Mouse (Mus musculus) midbrain, embryonic 16.5 days (tissue): ENCODE measurements around the gene Gm28539. TPM values are rescaled to one million over a fixed set of nuclear protein-coding genes. Genes with fewer than 3 reads are reported as not detected.

Experiments used
- ATAC-seq: fragments of 200-750 bp; cut with Nextera tagmentation; 2 replicates; pipeline ENCODE4 v1.8.0; 2017; ENCODE audit warnings: moderate TSS enrichment
- H3K27ac ChIP-seq: fragments of 300-500 bp; sonication (generic); 2 replicates; pipeline ENCODE4 v1.5.1; 2014; ENCODE audit warnings: mild to moderate bottlenecking, low read length, mixed read lengths
- H3K27me3 ChIP-seq: fragments of 300-500 bp; sonication (generic); 2 replicates; pipeline ENCODE4 v1.6.1; 2014; ENCODE audit warnings: low read depth, low read length, mixed read lengths; ENCODE audit not compliant: control insufficient read depth, insufficient read depth
- H3K36me3 ChIP-seq: fragments of 300-500 bp; sonication (generic); 2 replicates; pipeline ENCODE4 v1.6.1; 2014; ENCODE audit warnings: mild to moderate bottlenecking, low read length, moderate library complexity, mixed read lengths; ENCODE audit not compliant: control insufficient read depth, insufficient read depth
- H3K4me1 ChIP-seq: fragments of 300-500 bp; sonication (generic); 2 replicates; pipeline ENCODE4 v1.6.1; 2014; ENCODE audit warnings: mild to moderate bottlenecking, low read length, mixed read lengths; ENCODE audit not compliant: control insufficient read depth, insufficient read depth
- H3K4me2 ChIP-seq: fragments of 300-500 bp; sonication (generic); 2 replicates; pipeline ENCODE4 v1.6.1; 2014; ENCODE audit warnings: mild to moderate bottlenecking, low read length, mixed read lengths
- H3K4me3 ChIP-seq: fragments of 300-500 bp; sonication (generic); 2 replicates; pipeline ENCODE4 v1.5.1; 2014; ENCODE audit warnings: low read depth, mild to moderate bottlenecking, low read length, moderate library complexity, mixed read lengths
- H3K9ac ChIP-seq: fragments of 300-500 bp; sonication (generic); 2 replicates; pipeline ENCODE4 v1.6.1; 2014; ENCODE audit warnings: low read depth, low read length, mixed read lengths
- H3K9me3 ChIP-seq: fragments of 300-500 bp; sonication (generic); replicated peaks from 2 replicates; pipeline ENCODE4 v1.6.1; 2014; ENCODE audit warnings: mild to moderate bottlenecking, low read length, mixed read lengths; ENCODE audit not compliant: control insufficient read depth, poor library complexity, severe bottlenecking
- WGBS: fragments of 180-500 bp; shearing (Covaris S2); extraction: QIAGEN DNeasy Blood & Tissue Kit; methylation state at CpG from one replicate; pipeline ENCODE4 v1.1.7; 2014; 5-methylcytosine and 5-hydroxymethylcytosine counted together
- polyA plus RNA-seq: library from polyadenylated mRNA; unstranded; fragments of >200 nt; fragmentation: Nextera tagmentation; extraction: Ambion mirVana; gene quantifications from 2 replicates; pipeline ENCODE4 v1.2.1, GENCODE M21; 2015

The Gm28539 gene
- polyA plus RNA-seq, 1 experiment from 2014 or later, result not detected

GRCm38 (mm10) chr16:18809001-18809400 is 27.4 kb upstream of the Gm28539 start:
- WGBS, result 96% methylated on average over 5 of the region's 5 CpGs
- H3K27me3 ChIP-seq, result no peaks in the 10 kb centered on the region
- no peak for ATAC-seq
- H3K9ac ChIP-seq, result no peak overlapping the region
- no peak overlapping the region for H3K4me3 ChIP-seq
- H3K36me3 ChIP-seq, result no peaks in the 10 kb centered on the region
- H3K27ac ChIP-seq, result no peak overlapping the region
- no peak overlapping the region for H3K4me2 ChIP-seq
- H3K4me1 ChIP-seq, result peaks cover 14% of the 10 kb centered on the region
- H3K9me3 ChIP-seq, result no peaks in the 10 kb centered on the region

GRCm38 (mm10) chr16:18811032-18811431 is 25.4 kb upstream of the Gm28539 start:
- Histone ChIP-seq H3K9ac (peak overlapping the region; percentile 33; the same call in 1 of the 2 replicates), H3K36me3 (0 out of 2 replicates have a peak, but pooled peaks cover 4% of the 10 kb centered on the region), H3K4me1 (peaks cover 14% of the 10 kb centered on the region), H3K27ac (no peak overlapping the region), H3K4me3 (peak overlapping the region; percentile 51), H3K27me3 (no peaks in the 10 kb centered on the region), H3K4me2 (peak overlapping the region; percentile 81), H3K9me3 (no peaks in the 10 kb centered on the region)
- 4% methylated on average over 5 of the region's 5 CpGs for WGBS
- ATAC-seq, result no peak; the same call in 1 of the 2 replicates

- peak within 1 kb of the TSS; percentile 54 for H3K27ac ChIP-seq
- under 1% methylated on average over 42 of the region's 42 CpGs for WGBS
- H3K4me1 ChIP-seq, result peaks cover 14% of the 10 kb centered on the region
- no peaks in the 10 kb centered on the region for H3K9me3 ChIP-seq
- peak; percentile 97 for ATAC-seq
- peak within 1 kb of the TSS; percentile 51 for H3K4me3 ChIP-seq
- peak within 1 kb of the TSS; percentile 82 for H3K4me2 ChIP-seq
- 0 out of 2 replicates have a peak, but pooled peaks cover 6% of the 10 kb centered on the region for H3K36me3 ChIP-seq
- no peaks in the 10 kb centered on the region for H3K27me3 ChIP-seq
- H3K9ac ChIP-seq, result peak within 1 kb of the TSS; percentile 67
These were observed 24.7 kb upstream of the Gm28539 start, which contains the start of the genes Ufd1 and Cdc45 for GRCm38 (mm10) chr16:18811468-18812384. Gene Ufd1 (plus strand): TSS chr16:18811779. Gene Cdc45 (minus strand): TSS chr16:18811987.

GRCm38 (mm10) chr16:18812385-18812910 is 23.9 kb upstream of the Gm28539 start:
- H3K27me3 ChIP-seq, result no peaks in the 10 kb centered on the region
- peaks cover 14% of the 10 kb centered on the region for H3K4me1 ChIP-seq
- 0 out of 2 replicates have a peak, but pooled peaks cover 6% of the 10 kb centered on the region for H3K36me3 ChIP-seq
- peak overlapping the region; percentile 82 for H3K4me2 ChIP-seq
- peak overlapping the region; percentile 51 for H3K4me3 ChIP-seq
- no peaks in the 10 kb centered on the region for H3K9me3 ChIP-seq
- H3K9ac ChIP-seq, result peak overlapping the region; percentile 67
- WGBS, result 2% methylated on average over 31 of the region's 31 CpGs
- ATAC-seq, result no peak; the same call in 1 of the 2 replicates
- H3K27ac ChIP-seq, result peak overlapping the region; percentile 54

- 91% methylated on average over 1 of the region's 1 CpGs for WGBS
- H3K9ac ChIP-seq, result no peak overlapping the region
These were observed 14.0 kb upstream of the Gm28539 start for GRCm38 (mm10) chr16:18822356-18822755.

GRCm38 (mm10) chr16:18822925-18823324 is 13.5 kb upstream of the Gm28539 start:
- 66% methylated on average over 4 of the region's 4 CpGs for whole genome bisulfite sequencing
- H3K4me1 ChIP-seq, result no peaks in the 10 kb centered on the region
- H3K4me2 ChIP-seq, result no peak overlapping the region
- no peak overlapping the region for H3K9ac ChIP-seq
- no peak overlapping the region for H3K27ac ChIP-seq
- no peak overlapping the region for H3K4me3 ChIP-seq
- no peaks in the 10 kb centered on the region for H3K9me3 ChIP-seq
- ATAC-seq, result no peak
- H3K27me3 ChIP-seq, result no peaks in the 10 kb centered on the region
- H3K36me3 ChIP-seq, result peaks cover 67% of the 10 kb centered on the region

More at GRCm38 (mm10) chr16:18822356-18822755, 14.0 kb upstream of the Gm28539 start:
- Histone ChIP-seq H3K27ac (no peak overlapping the region), H3K9me3 (no peaks in the 10 kb centered on the region), H3K4me1 (no peaks in the 10 kb centered on the region), H3K4me2 (no peak overlapping the region), H3K4me3 (no peak overlapping the region), H3K36me3 (peaks cover 65% of the 10 kb centered on the region), H3K27me3 (no peaks in the 10 kb centered on the region)
- no peak for ATAC-seq

- Histone ChIP-seq H3K4me1 (no peaks in the 10 kb centered on the region), H3K36me3 (peaks cover 51% of the 10 kb centered on the region), H3K27ac (no peak overlapping the region), H3K9me3 (no peaks in the 10 kb centered on the region), H3K4me3 (no peak overlapping the region), H3K9ac (no peak overlapping the region), H3K4me2 (no peak overlapping the region), H3K27me3 (no peaks in the 10 kb centered on the region)
- WGBS, result 98% methylated on average over 3 of the region's 3 CpGs
- no peak for ATAC-seq
These were observed 7.8 kb upstream of the Gm28539 start for GRCm38 (mm10) chr16:18828630-18829029.

- H3K27ac ChIP-seq, result no peak overlapping the region
- no peak overlapping the region for H3K4me3 ChIP-seq
- 88% methylated on average over 6 of the region's 6 CpGs for WGBS
- no peak overlapping the region for H3K9ac ChIP-seq
- no peaks in the 10 kb centered on the region for H3K4me1 ChIP-seq
- no peak for ATAC-seq
- peaks cover 48% of the 10 kb centered on the region for H3K36me3 ChIP-seq
- no peaks in the 10 kb centered on the region for H3K9me3 ChIP-seq
- no peaks in the 10 kb centered on the region for H3K27me3 ChIP-seq
- no peak overlapping the region for H3K4me2 ChIP-seq
These were observed 7.3 kb upstream of the Gm28539 start for GRCm38 (mm10) chr16:18829102-18829501.

- ATAC-seq, result no peak
- Histone ChIP-seq H3K9ac (no peak overlapping the region), H3K4me3 (no peak overlapping the region), H3K4me2 (no peak overlapping the region), H3K4me1 (peaks cover 4% of the 10 kb centered on the region; the same call in 1 of the 2 replicates), H3K9me3 (no peaks in the 10 kb centered on the region), H3K27me3 (no peaks in the 10 kb centered on the region), H3K36me3 (peaks cover 14% of the 10 kb centered on the region), H3K27ac (no peak overlapping the region)
- WGBS, result 73% methylated on average over 2 of the region's 2 CpGs
These were observed 2.9 kb upstream of the Gm28539 start for GRCm38 (mm10) chr16:18833486-18833885.
